Mouse (Mus musculus) kidney, postnatal 36 days (tissue): ENCODE data around the gene Cnot11.
"Not testable (repeated sequence)": the region's sequence is repeated elsewhere in the genome, so short reads cannot be mapped to it uniquely, and the experiment has no call there.

Experiments
- DNase-seq, 2 experiments: peaks; one replicate each; pipeline ENCODE4 v3.0.0; 2021 to 2022; ENCODE audit warnings: mixed read lengths in 2 of 2

Gene Cnot11

DNA sequence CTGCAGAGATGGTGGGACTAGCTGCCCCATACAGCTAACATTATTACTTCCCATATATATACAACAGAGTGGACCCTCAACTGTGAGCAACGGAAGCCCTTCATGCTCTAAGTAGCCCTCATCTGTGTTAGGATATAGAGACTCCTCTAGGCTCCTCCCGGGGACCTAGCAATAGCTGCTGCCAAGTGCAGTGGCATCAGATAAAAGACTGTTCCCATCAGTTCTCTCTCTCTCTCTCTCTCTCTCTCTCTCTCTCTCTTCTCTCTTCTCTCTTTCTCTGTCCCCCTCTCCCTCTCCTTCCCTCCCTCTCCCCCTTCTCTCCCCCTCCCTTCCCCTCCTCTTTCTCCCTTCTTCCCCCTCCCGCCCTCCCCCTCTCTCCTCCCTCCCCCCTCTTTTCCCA, 46.4 kb downstream of the Cnot11 start:
- no peak for DNase-seq

DNA sequence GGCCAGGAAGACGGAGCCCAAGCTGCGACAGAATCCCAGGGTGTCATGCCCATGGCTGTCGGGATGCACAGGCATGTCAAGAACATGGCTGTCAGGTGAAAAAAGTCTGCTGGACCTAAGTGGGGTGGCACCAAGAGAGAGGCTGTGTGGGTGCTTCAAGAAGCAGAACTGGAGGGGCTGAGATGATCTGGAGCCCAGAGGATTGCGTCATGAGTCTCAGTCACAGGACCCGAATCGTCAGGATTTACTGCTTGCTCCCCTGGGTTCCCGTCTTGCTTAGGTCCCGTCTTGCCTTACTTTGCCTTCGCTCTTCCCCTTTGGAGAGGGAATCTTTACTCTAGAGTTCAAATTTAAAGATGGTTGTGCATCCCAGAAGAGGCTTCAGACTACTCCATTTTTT, 48.4 kb downstream of the Cnot11 start:
- no peak for DNase-seq

DNA sequence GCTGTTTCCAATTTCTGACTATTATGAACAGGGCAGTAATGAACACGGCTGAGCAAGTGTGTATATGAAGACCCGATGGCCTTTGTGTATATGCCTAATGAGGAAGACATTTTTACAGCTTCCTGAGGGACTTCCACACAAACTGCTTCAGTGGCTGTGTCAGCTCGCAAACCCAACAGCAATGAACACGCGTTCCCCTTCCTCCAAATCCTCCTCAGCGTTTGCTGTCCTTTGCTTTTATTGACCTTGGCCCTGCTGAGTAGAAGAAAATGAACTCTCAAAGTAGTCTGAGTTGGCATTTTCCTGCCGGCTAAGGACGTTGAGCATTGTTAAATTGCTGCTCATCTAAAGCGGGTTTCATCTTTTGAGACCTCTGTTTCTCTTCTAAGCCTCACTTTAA, 50.6 kb downstream of the Cnot11 start:
- no peak for DNase-seq

DNA sequence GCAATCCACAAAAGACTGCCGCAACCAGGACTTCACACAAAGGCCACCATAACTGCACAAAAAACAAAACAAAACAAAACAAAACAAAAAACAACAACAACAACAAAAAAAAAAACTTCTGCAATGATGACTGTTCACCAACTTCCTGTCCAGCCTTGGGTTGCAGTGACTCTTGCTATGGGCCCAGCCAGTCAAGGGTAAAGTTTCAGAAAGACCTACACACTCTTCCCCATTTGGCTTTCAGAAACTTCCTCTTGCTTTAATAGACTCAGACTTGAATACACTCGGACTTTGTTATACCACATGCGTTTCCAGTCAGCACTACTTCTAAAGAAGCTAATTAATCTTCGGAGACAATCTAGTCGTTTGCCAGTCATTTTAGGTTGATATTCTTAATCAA, 55.4 kb downstream of the Cnot11 start:
- no peak for DNase-seq

DNA sequence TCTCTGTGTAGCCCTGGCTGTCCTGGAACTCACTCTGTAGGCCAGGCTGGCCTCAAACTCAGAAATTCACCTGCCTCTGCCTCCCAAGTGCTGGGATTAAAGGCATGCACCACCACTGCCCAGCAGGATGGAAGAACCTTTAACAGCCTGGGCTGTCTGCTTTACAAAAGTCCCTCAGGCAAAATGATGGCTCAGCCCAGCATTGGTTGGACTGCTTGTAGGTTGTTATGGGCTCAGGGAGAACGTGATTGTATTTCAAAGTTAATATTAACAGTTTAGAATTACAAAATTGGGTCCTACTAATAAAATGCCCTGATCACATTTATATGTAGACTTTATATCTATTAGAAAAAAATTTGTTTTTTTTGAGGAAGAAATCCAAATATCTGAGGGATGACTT, 56.8 kb downstream of the Cnot11 start:
- not testable (repeated sequence) for DNase-seq

DNA sequence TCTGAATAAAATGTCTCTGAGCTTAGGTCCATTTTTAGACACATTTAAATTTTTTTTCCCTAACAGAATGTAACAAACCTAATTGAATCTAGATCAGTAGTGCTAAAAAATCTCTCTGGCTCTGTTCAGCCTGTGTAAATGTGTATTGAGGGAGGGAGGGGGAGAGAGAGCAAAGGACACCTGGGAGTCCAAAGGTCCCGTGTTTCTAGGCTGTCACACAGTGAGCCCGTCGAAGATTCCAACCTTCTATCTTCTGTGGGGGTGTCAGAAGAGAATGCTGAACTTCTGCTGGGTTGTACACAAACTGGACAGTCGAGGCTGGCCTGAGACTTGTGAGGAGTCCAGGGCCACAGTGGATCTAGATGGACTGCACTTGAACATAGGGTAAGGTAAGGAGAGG, 57.3 kb downstream of the Cnot11 start:
- peak; percentile 65 to 79 for DNase-seq

DNA sequence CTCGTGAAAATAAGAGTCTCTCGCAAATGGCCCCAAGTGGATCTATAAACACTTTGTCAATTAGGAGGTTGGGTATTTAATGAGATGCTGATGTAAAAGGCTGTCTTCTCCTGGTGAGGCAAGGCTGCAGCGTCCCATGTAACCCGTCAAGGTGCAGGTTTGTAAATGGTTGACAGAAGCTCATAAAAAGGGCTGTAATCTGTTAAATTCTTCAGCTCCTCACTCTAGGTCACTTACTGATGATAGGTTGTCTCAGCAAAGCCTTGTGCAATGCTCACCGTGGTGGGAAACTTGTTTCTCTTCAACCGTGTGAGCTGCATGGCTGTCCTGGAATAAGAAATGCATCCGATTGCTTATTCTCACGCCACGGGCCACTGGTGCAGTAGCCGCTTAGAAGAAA, 59.0 kb downstream of the Cnot11 start:
- peak in 1 of 2 experiments; percentile 57 for DNase-seq
